Mouse (Mus musculus): Measurements from ENCODE around the gene Olfr344. TPM values are rescaled to one million over a fixed set of nuclear protein-coding genes. Genes with fewer than 3 reads are reported as not detected.

Olfr344 gene
- under 1 TPM; 0.05 to 0.07 TPM for total RNA-seq (2021)
- long read RNA-seq, experiment 1, result 0 reads
- long read RNA-seq, experiment 2, result 0 reads

GRCm38 (mm10) chr2:36566362-36566761 lies at the start of gene Olfr344:
Gene Olfr344, plus strand, starts transcription at chr2:36566662.
- no peak for DNase-seq (ENCODE audit: low spot score in 2 of 2)

DNA sequence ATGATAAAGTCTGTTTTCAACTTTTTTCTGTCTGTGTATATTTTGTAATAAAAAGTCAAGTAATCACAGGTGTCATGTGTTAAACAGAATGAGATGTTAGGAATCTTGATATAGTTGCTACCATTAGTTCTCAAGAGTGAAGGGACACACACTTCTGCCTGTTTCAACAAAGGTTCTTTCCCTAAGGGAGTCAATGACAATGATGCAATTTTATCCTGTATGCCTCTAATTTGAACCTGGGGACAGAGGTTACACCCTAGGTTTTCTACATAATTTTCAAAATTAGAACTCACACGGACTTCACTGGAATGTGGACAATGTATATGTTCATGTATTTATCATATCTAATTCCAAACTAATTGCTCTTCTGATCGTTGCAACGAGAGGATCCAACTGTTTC lies 41.8 kb upstream of the Olfr344 start, which contains the start of gene Olfr342:
Gene Olfr342 (plus strand): TSS at position 301 of the 400 bp plus-strand sequence.
- no peak for DNase-seq (ENCODE audit: low spot score in 2 of 2)

- no peak for DNase-seq (ENCODE audit: low spot score in 2 of 2)
Measured at GRCm38 (mm10) chr2:36565156-36565555, 1.3 kb upstream of the Olfr344 start.

- DNase-seq (ENCODE audit: low spot score in 2 of 2), result no peak
Measured at GRCm38 (mm10) chr2:36567022-36567421, 560 bp downstream of the Olfr344 start.

DNA sequence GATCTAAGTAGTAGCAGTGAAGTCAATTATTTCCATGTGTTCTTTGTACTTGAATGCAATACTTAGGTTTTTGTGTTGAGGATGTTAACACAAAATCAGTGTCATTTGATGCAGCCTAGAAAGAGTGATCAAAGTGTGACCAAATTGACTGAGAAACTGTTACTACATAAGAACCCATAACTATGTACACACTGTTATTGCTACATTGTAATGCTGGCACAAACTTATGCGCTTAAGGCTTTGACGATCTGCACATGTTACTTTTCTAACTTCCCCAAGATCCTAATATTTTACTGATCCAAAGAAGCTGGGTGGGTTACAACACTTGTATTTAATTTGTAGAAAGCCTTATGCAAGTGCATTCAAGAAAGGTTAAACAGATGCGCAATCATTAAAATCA lies 1.4 kb downstream of the Olfr344 start:
- no peak for DNase-seq (ENCODE audit: low spot score in 2 of 2)

Other genes with a start within 250 kb of the Olfr344 start
- under 1 TPM in 1 of 2 experiments, not detected in 1; 0.05 TPM for gene Olfr338, start 193.1 kb upstream of the Olfr344 start, total RNA-seq (2021)
- not detected for gene Olfr339, start 147.7 kb upstream of the Olfr344 start, total RNA-seq (2021)
- not detected for gene Olfr340, start 114.1 kb upstream of the Olfr344 start, total RNA-seq (2021)
- gene Olfr341, start 84.2 kb upstream of the Olfr344 start, total RNA-seq (2021), result not detected
- gene Olfr342, start 41.7 kb upstream of the Olfr344 start, total RNA-seq (2021), result not detected
- not detected for gene Olfr345, start 73.4 kb downstream of the Olfr344 start, total RNA-seq (2021)
- gene Olfr346, start 119.1 kb downstream of the Olfr344 start, total RNA-seq (2021), result not detected
- gene Olfr347, start 165.2 kb downstream of the Olfr344 start, total RNA-seq (2021), result not detected
- not detected for gene Olfr348, start 217.6 kb downstream of the Olfr344 start, total RNA-seq (2021)
- not detected for gene Olfr50, start 223.9 kb downstream of the Olfr344 start, total RNA-seq (2021)

All from layer of hippocampus, postnatal 14 days (tissue).